Comparison of ENCODE assay signal across 34 mouse cellular contexts in genomic region chr1:94008826-94009225, GRCm38 (mm10). TPM values are rescaled to one million over a fixed set of nuclear protein-coding genes. Genes with fewer than 3 reads are reported as not detected.
DNase-seq lines count a peak whose midpoint lies in the region; ATAC-seq and TF ChIP-seq lines count a peak whose summit lies in the region.
"Not testable (repeated sequence)": the region's sequence is repeated elsewhere in the genome, so short reads cannot be mapped to it uniquely, and the experiment has no call there.
"Had no signal": no experiment of that assay in that cellular context is flagged by ENCODE, and none has a peak within 500 bp of the region (broad histone marks: within the 10 kb centered on the region; RNA-seq: fewer than 3 reads in every experiment).

No protein-coding gene starts in this region.

- ATAC-seq in embryonic facial prominence, embryonic 12.5 days (ENCODE audit: insufficient number of reproducible peaks, insufficient read depth, low FRiP score, low TSS enrichment): peak; percentile 49; the same call in 1 of the 2 replicates

- 70% methylated on average over 16 of the region's 19 CpGs for WGBS in embryonic facial prominence, embryonic 12.5 days

- not testable (repeated sequence) for H3K9ac ChIP-seq in embryonic facial prominence, embryonic 12.5 days

- not testable (repeated sequence) for H3K4me3 ChIP-seq in embryonic facial prominence, embryonic 12.5 days; left cerebral cortex, adult 2 months

- peak; percentile 51 to 72 for DNase-seq in frontal cortex, postnatal 14 days (ENCODE audit: low spot score in 2 of 2)
- DNase-seq in layer of hippocampus, adult 18-20 months (ENCODE audit: low spot score in 2 of 2): peak; percentile 82 to 94
- peak; percentile 43 to 50 for DNase-seq in layer of hippocampus, postnatal 10 days (ENCODE audit: low spot score in 2 of 2)
- peak; percentile 63 to 67 for DNase-seq in left cerebral cortex, adult 2 months (ENCODE audit: extremely low spot score in 1 of 2, low spot score in 2 of 2)
- peak; percentile 78 to 81 for DNase-seq in left cerebral cortex, postnatal 36 days (ENCODE audit: low spot score in 2 of 2)
- peak; percentile 81 to 84 for DNase-seq in right cerebral cortex, adult 2 months (ENCODE audit: low spot score in 2 of 2)
- peak; percentile 89 for DNase-seq in telencephalon, adult 2 months (ENCODE audit: low read depth, low spot score)

- not testable (repeated sequence) for TF ChIP-seq CTCF in left cerebral cortex, adult 2 months (IDR thresholded peaks at IDR 0.05)

- not testable (repeated sequence) for H3K9me3 ChIP-seq in embryonic facial prominence, embryonic 12.5 days

- H3K27me3 ChIP-seq in embryonic facial prominence, embryonic 12.5 days: not testable (repeated sequence)

- H3K27ac ChIP-seq in embryonic facial prominence, embryonic 12.5 days; left cerebral cortex, adult 2 months: not testable (repeated sequence)

- not testable (repeated sequence) for H3K4me2 ChIP-seq in embryonic facial prominence, embryonic 12.5 days (replicated peaks)

- not testable (repeated sequence) for H3K4me1 ChIP-seq in embryonic facial prominence, embryonic 12.5 days

- H3K36me3 ChIP-seq in embryonic facial prominence, embryonic 12.5 days: not testable (repeated sequence)

- intact Hi-C loops in left cerebral cortex, adult 2 months (cut with DNase I): loop anchor here (10.0 kb wide), 1 partner anchor 176 kb away; no protein-coding TSS in a partner anchor
- intact Hi-C loops in left cerebral cortex, postnatal 36 days (cut with DNase I): not testable (repeated sequence)

RNA-seq across cellular contexts. Expression of gene Neu4, which starts 11.4 kb away (rescaled TPM):
- not detected in 2 replicates for polyA plus RNA-seq in embryonic facial prominence, embryonic 12.5 days (2016; fragmentation: Nextera tagmentation; extraction: Ambion mirVana)
- 1 to 10 TPM; 7.6 to 9.5 TPM for total RNA-seq in layer of hippocampus, adult 18-20 months (2021)
- total RNA-seq in layer of hippocampus, postnatal 10 days (2021): 10 to 100 TPM; 13.2 to 14.0 TPM
- total RNA-seq in left cerebral cortex, adult 2 months (2021): 1 to 10 TPM; 7.1 to 7.3 TPM
- 1 to 10 TPM; 8.8 to 9.6 TPM for total RNA-seq in left cerebral cortex, postnatal 36 days (2021)
- total RNA-seq: adrenal gland, postnatal 10 days; gastrocnemius, adult 8-10 months; gastrocnemius, postnatal 4 days; heart, adult 2 months; heart, postnatal 4 days; megakaryocyte, adult 5-6 weeks; MEL; neutrophil, adult 5-6 weeks had no signal
- polyA plus RNA-seq: embryonic facial prominence, embryonic 13.5 days; erythroblast, embryonic 14.5 days; forebrain, embryonic 11.5 days; forebrain, embryonic 16.5 days; heart, adult 2 months; heart, embryonic 12.5 days; heart, postnatal 0 days; hindbrain, embryonic 13.5 days; intestine, postnatal 0 days; large intestine, adult 2 months; limb, embryonic 11.5 days; liver, embryonic 12.5 days; liver, postnatal 0 days; lung, embryonic 16.5 days; midbrain, embryonic 11.5 days; midbrain, embryonic 16.5 days; neural tube, embryonic 11.5 days; Patski; stomach, embryonic 16.5 days had no signal

RNA-seq across cellular contexts. Expression of gene Gal3st2c, which starts 18.5 kb away (rescaled TPM):
- polyA plus RNA-seq in embryonic facial prominence, embryonic 12.5 days (2016; fragmentation: Nextera tagmentation; extraction: Ambion mirVana): not detected in 2 replicates
- total RNA-seq in layer of hippocampus, adult 18-20 months (2021): under 1 TPM; 0.05 to 0.10 TPM
- under 1 TPM; 0.05 to 0.07 TPM for total RNA-seq in layer of hippocampus, postnatal 10 days (2021)
- total RNA-seq in left cerebral cortex, adult 2 months (2021): under 1 TPM; 0.05 TPM
- under 1 TPM; 0.05 TPM for total RNA-seq in left cerebral cortex, postnatal 36 days (2021)
- total RNA-seq: megakaryocyte, adult 5-6 weeks; neutrophil, adult 5-6 weeks had no signal
- polyA plus RNA-seq: embryonic facial prominence, embryonic 13.5 days; erythroblast, embryonic 14.5 days; forebrain, embryonic 11.5 days; forebrain, embryonic 16.5 days; heart, embryonic 12.5 days; hindbrain, embryonic 13.5 days; limb, embryonic 11.5 days; liver, embryonic 12.5 days; liver, postnatal 0 days; lung, embryonic 16.5 days; midbrain, embryonic 11.5 days; midbrain, embryonic 16.5 days; neural tube, embryonic 11.5 days; stomach, embryonic 16.5 days had no signal

RNA-seq across cellular contexts. Expression of gene Pdcd1, which starts 43.5 kb away (rescaled TPM):
- polyA plus RNA-seq in embryonic facial prominence, embryonic 12.5 days (2016; fragmentation: Nextera tagmentation; extraction: Ambion mirVana): not detected in 2 replicates
- under 1 TPM; 0.15 to 0.18 TPM for total RNA-seq in layer of hippocampus, adult 18-20 months (2021)
- total RNA-seq in layer of hippocampus, postnatal 10 days (2021): under 1 TPM; 0.18 to 0.30 TPM
- not detected for total RNA-seq in left cerebral cortex, adult 2 months (2021)
- total RNA-seq in left cerebral cortex, postnatal 36 days (2021): under 1 TPM in 1 of 2 experiments, not detected in 1; 0.15 TPM
- total RNA-seq: gastrocnemius, adult 8-10 months; gastrocnemius, postnatal 4 days; heart, adult 2 months; heart, postnatal 4 days; MEL had no signal
- polyA plus RNA-seq: embryonic facial prominence, embryonic 13.5 days; erythroblast, embryonic 14.5 days; forebrain, embryonic 11.5 days; forebrain, embryonic 16.5 days; hindbrain, embryonic 13.5 days; limb, embryonic 11.5 days; liver, embryonic 12.5 days; midbrain, embryonic 16.5 days; neural tube, embryonic 11.5 days; Patski had no signal
